Mouse (Mus musculus): ENCODE measurements at regions not wholly inside any gene's neighbourhood (a gene's known extent, or its start where the extent isn't known, plus 50 kb on each side); places are given as distances from the start of the nearest gene placed in this dataset.

- no peak for DNase-seq
These were observed 302.8 kb upstream of the Klf3 start for GRCm38 (mm10) chr5:64500413-64500812.

- no peak for DNase-seq
These were observed 302.3 kb upstream of the Klf3 start for GRCm38 (mm10) chr5:64500866-64501265.

- no peak for DNase-seq
These were observed 301.4 kb upstream of the Klf3 start for GRCm38 (mm10) chr5:64501746-64502145.

GRCm38 (mm10) chr5:64503514-64503913 is 299.7 kb upstream of the Klf3 start:
- DNase-seq, result peak; percentile 69 to 76

GRCm38 (mm10) chr5:64504507-64504906 is 298.7 kb upstream of the Klf3 start:
- DNase-seq, result no peak

GRCm38 (mm10) chr5:64505227-64505834 is 297.9 kb upstream of the Klf3 start:
- DNase-seq, result peak; percentile 84 to 92

GRCm38 (mm10) chr5:64505835-64506600 is 297.2 kb upstream of the Klf3 start:
- DNase-seq, result peak; percentile 82 to 91

- DNase-seq, result no peak
These were observed 294.6 kb upstream of the Klf3 start for GRCm38 (mm10) chr5:64508565-64508964.

- DNase-seq, result peak in 1 of 2 experiments; percentile 27
These were observed 289.8 kb upstream of the Klf3 start for GRCm38 (mm10) chr5:64513155-64513945.

- no peak for DNase-seq
These were observed 287.0 kb upstream of the Klf3 start for GRCm38 (mm10) chr5:64516115-64516665.

GRCm38 (mm10) chr5:64517241-64517640 is 285.9 kb upstream of the Klf3 start:
- no peak for DNase-seq

- peak; percentile 39 to 78 for DNase-seq
These were observed 285.4 kb upstream of the Klf3 start for GRCm38 (mm10) chr5:64517835-64518234.

- no peak for DNase-seq
These were observed 284.2 kb upstream of the Klf3 start for GRCm38 (mm10) chr5:64519036-64519435.

GRCm38 (mm10) chr5:64519731-64520130 is 283.5 kb upstream of the Klf3 start:
- no peak for DNase-seq

- no peak for DNase-seq
These were observed 281.8 kb upstream of the Klf3 start for GRCm38 (mm10) chr5:64521401-64521800.

GRCm38 (mm10) chr5:64521969-64522368 is 281.2 kb upstream of the Klf3 start:
- DNase-seq, result peak in 1 of 2 experiments; percentile 62

GRCm38 (mm10) chr5:64526521-64526920 is 276.7 kb upstream of the Klf3 start:
- no peak for DNase-seq

- no peak for DNase-seq
These were observed 275.2 kb upstream of the Klf3 start for GRCm38 (mm10) chr5:64527962-64528361.

- no peak for DNase-seq
These were observed 268.8 kb upstream of the Klf3 start for GRCm38 (mm10) chr5:64534371-64534770.

GRCm38 (mm10) chr5:64534947-64535346 is 268.2 kb upstream of the Klf3 start:
- DNase-seq, result no peak

- DNase-seq, result no peak
These were observed 267.6 kb upstream of the Klf3 start for GRCm38 (mm10) chr5:64535546-64535945.

GRCm38 (mm10) chr5:64536393-64537112 is 266.6 kb upstream of the Klf3 start:
- DNase-seq, result peak; percentile 65 to 89
